Mouse (Mus musculus) limb, embryonic 15.5 days (tissue): ENCODE measurements around the gene Gm6121. TPM values are rescaled to one million over a fixed set of nuclear protein-coding genes. Genes with fewer than 3 reads are reported as not detected.
"Not testable (repeated sequence)": the region's sequence is repeated elsewhere in the genome, so short reads cannot be mapped to it uniquely, and the experiment has no call there.

Source experiments
- ATAC-seq: fragments of 200-750 bp; cut with Nextera tagmentation; 2 replicates; pipeline ENCODE4 v1.8.0; 2017; ENCODE audit warnings: low read depth, moderate TSS enrichment; ENCODE audit not compliant: insufficient number of reproducible peaks, low FRiP score, low TSS enrichment
- H3K27ac ChIP-seq: fragments of 300-500 bp; sonication (generic); 2 replicates; pipeline ENCODE4 v1.5.1; 2015; ENCODE audit warnings: moderate library complexity, mild to moderate bottlenecking, inconsistent platforms
- H3K27me3 ChIP-seq: fragments of 300-500 bp; sonication (generic); 2 replicates; pipeline ENCODE4 v1.6.1; 2015; ENCODE audit warnings: inconsistent platforms
- H3K36me3 ChIP-seq: fragments of 300-500 bp; sonication (generic); 2 replicates; pipeline ENCODE4 v1.6.1; 2015; ENCODE audit warnings: inconsistent platforms
- H3K4me1 ChIP-seq: fragments of 300-500 bp; sonication (generic); 2 replicates; pipeline ENCODE4 v1.6.1; 2015; ENCODE audit warnings: inconsistent platforms
- H3K4me2 ChIP-seq: fragments of 300-500 bp; sonication (generic); 2 replicates; pipeline ENCODE4 v1.6.1; 2015; ENCODE audit warnings: mild to moderate bottlenecking, inconsistent platforms
- H3K4me3 ChIP-seq: fragments of 300-500 bp; sonication (generic); 2 replicates; pipeline ENCODE4 v1.5.1; 2015; ENCODE audit warnings: mild to moderate bottlenecking, inconsistent platforms
- H3K9ac ChIP-seq: fragments of 300-500 bp; sonication (generic); 2 replicates; pipeline ENCODE4 v1.6.1; 2015; ENCODE audit warnings: inconsistent platforms
- H3K9me3 ChIP-seq: fragments of 300-500 bp; sonication (generic); 2 replicates; pipeline ENCODE4 v1.6.1; 2016; ENCODE audit warnings: inconsistent platforms
- WGBS: fragments of 180-500 bp; shearing (Covaris S2); methylation state at CpG from one replicate; pipeline ENCODE4 v1.1.7; 2015; 5-methylcytosine and 5-hydroxymethylcytosine counted together
- polyA plus RNA-seq: library from polyadenylated mRNA; unstranded; fragments of >200 nt; fragmentation: Nextera tagmentation; extraction: Ambion mirVana; gene quantifications from 2 replicates; pipeline ENCODE4 v1.2.1, GENCODE M21; 2015

The Gm6121 gene
- polyA plus RNA-seq: not detected in 2 replicates

DNA sequence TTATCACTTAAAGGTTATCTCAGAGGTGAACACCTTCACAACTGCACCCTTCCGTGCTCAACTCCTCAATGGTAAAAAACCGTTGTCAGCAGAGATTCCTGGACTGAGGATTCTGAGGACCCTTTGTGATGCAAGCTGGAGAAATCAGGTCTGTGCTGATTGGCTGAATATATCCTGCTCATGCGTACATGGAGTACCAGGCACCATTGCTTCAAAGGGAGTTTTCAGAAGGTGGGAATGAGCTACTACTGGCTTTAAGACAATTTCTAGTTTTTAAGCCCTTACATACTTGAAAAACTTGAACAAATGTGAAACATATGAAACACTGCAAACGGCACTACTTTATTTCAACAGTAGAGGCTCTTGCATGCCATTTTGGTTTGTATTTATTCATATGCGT, at the start of gene Gm6121:
TSS of gene Gm6121 (minus strand) at position 101 of the 400 bp plus-strand sequence.
- not testable (repeated sequence) for H3K4me3 ChIP-seq, H3K36me3 ChIP-seq, H3K9me3 ChIP-seq, ATAC-seq, H3K27ac ChIP-seq, H3K9ac ChIP-seq, H3K4me2 ChIP-seq, H3K4me1 ChIP-seq, H3K27me3 ChIP-seq
- no CpG with 5 or more reads among the region's 5 CpGs for WGBS

Other genes with a start within 250 kb of the Gm6121 start
- not detected in 2 replicates for gene Gm14525, start 233.1 kb downstream of the Gm6121 start, polyA plus RNA-seq